1 mouse cellular context compared by ENCODE assay signal in the genomic region with DNA sequence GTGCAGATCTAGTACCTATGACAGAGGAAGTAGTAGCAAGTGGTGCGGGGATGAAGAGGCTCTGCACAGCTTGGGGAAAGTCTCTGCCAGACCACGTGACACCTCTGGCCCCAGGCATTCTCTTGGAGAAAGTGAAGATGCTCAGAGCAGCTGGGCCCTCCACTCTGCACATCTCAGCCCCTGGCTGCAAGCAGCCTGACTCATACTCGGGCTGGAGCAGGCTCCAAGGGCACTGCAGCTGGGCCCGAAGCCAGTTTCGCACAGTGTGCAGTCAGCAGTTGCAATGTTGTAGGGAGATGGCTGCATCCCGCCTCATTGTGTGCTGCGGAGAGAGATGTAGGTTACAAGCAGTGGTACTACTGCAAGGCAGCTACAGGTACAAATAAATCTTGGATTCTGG.
TF ChIP-seq lines count a peak whose summit lies in the region.

No protein-coding gene starts in this region.

TF ChIP-seq in CH12.LX, 34 proteins besides CTCF, POLR2A, EP300 and RAD21 (continued from another document):
- peak; percentile 29; the same call in 1 of the 2 replicates for TF ChIP-seq USF2 (conservative IDR thresholded peaks at IDR 0.05; ENCODE audit: low read depth, low read length)
- TF ChIP-seq KAT2A (IDR thresholded peaks at IDR 0.05; ENCODE audit: insufficient replicate concordance, low read length) = no peak
- TF ChIP-seq ZC3H11A (IDR thresholded peaks at IDR 0.05; ENCODE audit: low read depth, low read length) = no peak
- TF ChIP-seq MAX (IDR thresholded peaks at IDR 0.05; ENCODE audit: low read length) = 0 out of 2 replicates have a peak, but pooled peaks have one; percentile 29
